Mouse (Mus musculus) forebrain, embryonic 14.5 days (tissue): ENCODE results near the gene Ccne1. TPM values are rescaled to one million over a fixed set of nuclear protein-coding genes. Genes with fewer than 3 reads are reported as not detected.

Experiments used
- polyA plus RNA-seq: library from polyadenylated mRNA; unstranded; fragments of >200 nt; fragmentation: Nextera tagmentation; extraction: Ambion mirVana; gene quantifications from 2 replicates; pipeline ENCODE4 v1.2.1, GENCODE M21; 2014

Gene Ccne1
- polyA plus RNA-seq, 1 experiment from 2014 or later, result 18.5 TPM

Other genes starting within 250 kb of the Ccne1 start
- gene Uri1, start 84.0 kb downstream of the Ccne1 start, polyA plus RNA-seq, result 28.6 and 31.7 TPM in 2 replicates
- gene 1600014C10Rik, start 75.7 kb upstream of the Ccne1 start, polyA plus RNA-seq, result 18.4 and 19.9 TPM in 2 replicates
- gene Plekhf1, start 120.5 kb upstream of the Ccne1 start, polyA plus RNA-seq, result 0.80 and 0.81 TPM in 2 replicates
- 113 and 117 TPM in 2 replicates for gene Pop4, start 163.9 kb upstream of the Ccne1 start, polyA plus RNA-seq